ENCODE assay signal across 9 mouse cellular contexts in genomic region chr10:86779816-86780500, GRCm38 (mm10). TPM values are rescaled to one million over a fixed set of nuclear protein-coding genes. Genes with fewer than 3 reads are reported as not detected.
DNase-seq lines count a peak whose midpoint lies in the region; ATAC-seq and TF ChIP-seq lines count a peak whose summit lies in the region.
"Had no signal": no experiment of that assay in that cellular context is flagged by ENCODE, and none has a peak within 500 bp of the region (broad histone marks: within the 10 kb centered on the region; RNA-seq: fewer than 3 reads in every experiment).

No protein-coding gene starts in this region.

- ATAC-seq in forebrain, embryonic 13.5 days: no peak
- no peak for ATAC-seq in liver, embryonic 14.5 days (ENCODE audit: insufficient read depth)

- DNase-seq in heart, adult 2 months: peak in 1 of 2 experiments; percentile 22
- no peak for DNase-seq in heart, adult 9 months (ENCODE audit: low spot score in 2 of 2)
- DNase-seq in CH12.LX (ENCODE audit: extremely low read depth): no peak
- no peak for DNase-seq in liver, embryonic 14.5 days (ENCODE audit: low read depth in 3 of 3, low spot score in 3 of 3)
- no peak for DNase-seq in thymus, postnatal 25 days
- DNase-seq in T-cell, adult 2 months (ENCODE audit: low spot score): no peak
- DNase-seq in gastrocnemius, adult 18-20 months (ENCODE audit: low spot score): no peak

- peak overlapping the region; percentile 70 for H3K4me3 ChIP-seq in heart, adult 2 months
- peak overlapping the region; percentile 59 to 76 (median 68) for H3K4me3 ChIP-seq in CH12.LX (replicated peaks in 1 of 3; ENCODE audit: low read depth in 2 of 3, low read length in 2 of 3, poor library complexity in 1 of 3)
- H3K4me3 ChIP-seq in forebrain, embryonic 13.5 days: peak overlapping the region; percentile 63
- peak overlapping the region; percentile 50 to 70 for H3K4me3 ChIP-seq in liver, embryonic 14.5 days (ENCODE audit: insufficient read depth in 1 of 2, low read depth in 2 of 2, low read length in 2 of 2)

- peaks cover 6% of the 10 kb centered on the region for H3K4me1 ChIP-seq in heart, adult 2 months (ENCODE audit: control insufficient read depth, insufficient read depth, low read length)
- H3K4me1 ChIP-seq in CH12.LX (ENCODE audit: control insufficient read depth in 1 of 2, insufficient read depth in 2 of 2): peaks cover 5 to 39% of the 10 kb centered on the region in 2 experiments; a peak in 3 of 4 replicates
- H3K4me1 ChIP-seq in forebrain, embryonic 13.5 days: peaks cover 44% of the 10 kb centered on the region
- peaks cover 14 to 15% of the 10 kb centered on the region in 2 experiments for H3K4me1 ChIP-seq in liver, embryonic 14.5 days (replicated peaks; ENCODE audit: control insufficient read depth in 2 of 2, insufficient read depth in 2 of 2, low read length in 1 of 2)

- no peaks in the 10 kb centered on the region for H3K27me3 ChIP-seq in heart, adult 2 months (ENCODE audit: control insufficient read depth, insufficient read depth, low read length)
- H3K27me3 ChIP-seq in CH12.LX (replicated peaks): no peaks in the 10 kb centered on the region
- H3K27me3 ChIP-seq in forebrain, embryonic 13.5 days: no peaks in the 10 kb centered on the region; the same call in 1 of the 2 replicates
- no peaks in the 10 kb centered on the region for H3K27me3 ChIP-seq in liver, embryonic 14.5 days (ENCODE audit: control insufficient read depth, insufficient read depth, low read length)
- H3K27me3 ChIP-seq: Patski had no signal

- TF ChIP-seq EP300 in heart, adult 2 months (IDR thresholded peaks at IDR 0.05; ENCODE audit: insufficient read depth, low read depth, low read length): no peak
- no peak for TF ChIP-seq EP300 in CH12.LX (IDR thresholded peaks at IDR 0.05; ENCODE audit: low read length)
- no peak for TF ChIP-seq EP300 in liver, embryonic 14.5 days (IDR thresholded peaks at IDR 0.05; ENCODE audit: low read depth)

- WGBS in heart, adult 2 months: 16% methylated on average over 12 of the region's 12 CpGs
- 21% methylated on average over 12 of the region's 12 CpGs for WGBS in forebrain, embryonic 13.5 days
- 14% methylated on average over 12 of the region's 12 CpGs for WGBS in liver, embryonic 14.5 days (ENCODE audit: insufficient replicate concordance)

- in situ Hi-C loops in CH12.LX (cut with MboI; ENCODE audit: low pct_ligation_motif_present, low pct_unique_long_range_greater_than_20kb, low sequenced_read_pairs): no loop called here

- peaks cover 1% of the 10 kb centered on the region; the same call in 1 of the 2 replicates for H3K79me2 ChIP-seq in heart, adult 2 months (replicated peaks; ENCODE audit: control insufficient read depth, insufficient read depth, low read length)
- peaks cover 26% of the 10 kb centered on the region for H3K79me2 ChIP-seq in CH12.LX (replicated peaks; ENCODE audit: control insufficient read depth, extremely low read depth, insufficient read depth, poor library complexity, severe bottlenecking)

- no peaks in the 10 kb centered on the region for H3K36me3 ChIP-seq in heart, adult 2 months (ENCODE audit: control insufficient read depth, insufficient read depth, low read length)
- peaks cover 0 to 5% of the 10 kb centered on the region in 2 experiments for H3K36me3 ChIP-seq in CH12.LX (replicated peaks in 1 of 2; ENCODE audit: control insufficient read depth in 1 of 2, insufficient read depth in 1 of 2, low read length in 1 of 2)
- H3K36me3 ChIP-seq in forebrain, embryonic 13.5 days (ENCODE audit: poor library complexity, severe bottlenecking): no peaks in the 10 kb centered on the region
- H3K36me3 ChIP-seq in liver, embryonic 14.5 days (replicated peaks; ENCODE audit: control insufficient read depth, insufficient read depth, low read depth): no peaks in the 10 kb centered on the region

- peak overlapping the region; percentile 83 for H3K9ac ChIP-seq in heart, adult 2 months (ENCODE audit: low read depth, low read length)
- H3K9ac ChIP-seq in CH12.LX (ENCODE audit: insufficient read depth, low read depth): peak overlapping the region; percentile 59
- peak overlapping the region; percentile 81 for H3K9ac ChIP-seq in forebrain, embryonic 13.5 days
- H3K9ac ChIP-seq in liver, embryonic 14.5 days (replicated peaks): peak overlapping the region; percentile 55

- H3K27ac ChIP-seq in heart, adult 2 months: peak overlapping the region; percentile 99
- no peak overlapping the region for H3K27ac ChIP-seq in CH12.LX (ENCODE audit: insufficient read depth, low read depth)
- H3K27ac ChIP-seq in forebrain, embryonic 13.5 days: no peak overlapping the region
- H3K27ac ChIP-seq in liver, embryonic 14.5 days: no peak overlapping the region

- dilution Hi-C loops in CH12.LX (cut with MboI; ENCODE audit: extremely low pct_ligation_motif_present, extremely low pct_unique_long_range_greater_than_20kb, low sequenced_read_pairs): no loop called here

- intact Hi-C loops in heart, adult 2 months (cut with DNase I): loop anchor here (2.0 to 10.0 kb wide), 2 partner anchors 35 to 195 kb away; no protein-coding TSS in a partner anchor

- TF ChIP-seq RAD21 in CH12.LX (IDR thresholded peaks at IDR 0.05; ENCODE audit: low read depth, low read length): no peak

- no peak for TF ChIP-seq POLR2A in heart, adult 2 months (IDR thresholded peaks at IDR 0.05; ENCODE audit: insufficient read depth, low read depth, low read length)
- no peak for TF ChIP-seq POLR2A in CH12.LX (IDR thresholded peaks at IDR 0.05; ENCODE audit: low read depth, low read length)

- peak overlapping the region; percentile 32 for H3K4me2 ChIP-seq in CH12.LX (ENCODE audit: insufficient read depth, low read depth, poor library complexity, severe bottlenecking)
- H3K4me2 ChIP-seq in forebrain, embryonic 13.5 days: peak overlapping the region; percentile 97
- H3K4me2 ChIP-seq in liver, embryonic 14.5 days (ENCODE audit: low read depth): peak overlapping the region; percentile 96

- TF ChIP-seq CTCF in heart, adult 2 months (IDR thresholded peaks at IDR 0.05): no peak
- no peak for TF ChIP-seq CTCF in CH12.LX (conservative IDR thresholded peaks at IDR 0.05 in 1 of 2, IDR thresholded peaks at IDR 0.05 in 1 of 2; ENCODE audit: low read depth in 2 of 2, low read length in 2 of 2)
- TF ChIP-seq CTCF in liver, embryonic 14.5 days (IDR thresholded peaks at IDR 0.05; ENCODE audit: low read depth): no peak

- no peaks in the 10 kb centered on the region for H3K9me3 ChIP-seq in CH12.LX (replicated peaks; ENCODE audit: low read length)
- no peaks in the 10 kb centered on the region for H3K9me3 ChIP-seq in forebrain, embryonic 13.5 days (replicated peaks)
- no peaks in the 10 kb centered on the region for H3K9me3 ChIP-seq in liver, embryonic 14.5 days (ENCODE audit: control insufficient read depth, low read length)

TF ChIP-seq in CH12.LX, 34 proteins besides CTCF, POLR2A, EP300 and RAD21:
- TF ChIP-seq USF2 (conservative IDR thresholded peaks at IDR 0.05; ENCODE audit: low read depth, low read length) (no peak), IRF4 (IDR thresholded peaks at IDR 0.05; ENCODE audit: low read depth, low read length) (0 out of 2 replicates have a peak, but pooled peaks have one; percentile 19), SIN3A (IDR thresholded peaks at IDR 0.05; ENCODE audit: low read length) (peak; percentile 52; the same call in 1 of the 2 replicates), ETS1 (conservative IDR thresholded peaks at IDR 0.05; ENCODE audit: low read depth, low read length) (no peak), TCF12 (IDR thresholded peaks at IDR 0.05; ENCODE audit: low read depth, low read length) (no peak), SMC3 (IDR thresholded peaks at IDR 0.05; ENCODE audit: low read depth, low read length) (no peak), ZNF384 (IDR thresholded peaks at IDR 0.05; ENCODE audit: low read depth, low read length) (no peak), MXI1 (IDR thresholded peaks at IDR 0.05; ENCODE audit: low read depth, low read length) (0 out of 2 replicates have a peak, but pooled peaks have one; percentile 2), ZC3H11A (IDR thresholded peaks at IDR 0.05; ENCODE audit: low read depth, low read length) (no peak), JUN (IDR thresholded peaks at IDR 0.05; ENCODE audit: insufficient read depth, low read depth, low read length) (no peak)

RNA-seq across cellular contexts. Expression of gene Nt5dc3, which starts 1.2 kb away (rescaled TPM):
- 10 to 100 TPM; 33.9 to 36.6 TPM for total RNA-seq in heart, adult 2 months (2021)
- polyA plus RNA-seq in heart, adult 2 months (2012; rRNA removed): 25.3 and 45.6 TPM in 2 replicates
- total RNA-seq in CH12.LX (2012; rRNA removed) (4.6 and 7.1 TPM in 2 replicates), CH12.LX (2014; rRNA removed) (6.0 and 6.5 TPM in 2 replicates)
- polyA plus RNA-seq in CH12.LX (2012; ENCODE audit: insufficient read length, low read depth): 15.0 and 15.9 TPM in 2 replicates
- 3.5 and 4.3 TPM in 2 replicates for polyA plus RNA-seq in forebrain, embryonic 13.5 days (2015; fragmentation: Nextera tagmentation; extraction: Ambion mirVana)
- 0.89 and 0.95 TPM in 2 replicates for polyA plus RNA-seq in liver, embryonic 14.5 days (2012; rRNA removed)
- polyA plus RNA-seq in liver, embryonic 14.5 days (2014; fragmentation: Nextera tagmentation; extraction: Ambion mirVana): 0.33 and 0.46 TPM in 2 replicates
- total RNA-seq in gastrocnemius, adult 18-20 months (2021): 10 to 100 TPM; 47.6 to 52.8 TPM

RNA-seq across cellular contexts. Expression of gene Gm49358, which starts 16.2 kb away (rescaled TPM):
- 10 to 100 TPM; 10.5 to 14.3 TPM for total RNA-seq in heart, adult 2 months (2021)
- not detected in 2 replicates for polyA plus RNA-seq in heart, adult 2 months (2012; rRNA removed)
- total RNA-seq in CH12.LX (2012; rRNA removed): 1.2 and 2.0 TPM in 2 replicates
- not detected in 2 replicates for total RNA-seq in CH12.LX (2014; rRNA removed)
- polyA plus RNA-seq in CH12.LX (2012; ENCODE audit: insufficient read length, low read depth): 3.8 TPM in 1 of 2 replicates, not detected in the other
- not detected in 2 replicates for polyA plus RNA-seq in forebrain, embryonic 13.5 days (2015; fragmentation: Nextera tagmentation; extraction: Ambion mirVana)
- not detected in 2 replicates for polyA plus RNA-seq in liver, embryonic 14.5 days (2012; rRNA removed)
- not detected in 2 replicates for polyA plus RNA-seq in liver, embryonic 14.5 days (2014; fragmentation: Nextera tagmentation; extraction: Ambion mirVana)
- 10 to 100 TPM; 20.6 to 24.9 TPM for total RNA-seq in gastrocnemius, adult 18-20 months (2021)

Comparison
In these comparisons a context has a peak if more than half of its experiments do, and no peak if none do; other contexts are left out.
1. H3K4me2 ChIP-seq: peak in every context shown above with its lines; median percentile 97 in forebrain, embryonic 13.5 days; 96 in liver, embryonic 14.5 days; 32 in CH12.LX.